Mouse (Mus musculus): ENCODE measurements at regions not wholly inside any gene's neighbourhood (a gene's known extent, or its start where the extent isn't known, plus 50 kb on each side); places are given as distances from the start of the nearest gene placed in this dataset.

- 40% methylated on average over 3 of the region's 3 CpGs for WGBS
- Histone ChIP-seq H3K4me3 (replicated peaks; ENCODE audit: control insufficient read depth, low read depth, low read length) (no peak overlapping the region), H3K27ac (ENCODE audit: control insufficient read depth, insufficient read depth, low read depth, low read length, poor library complexity) (no peak overlapping the region), H3K4me1 (ENCODE audit: control insufficient read depth, insufficient read depth, low read length) (no peaks in the 10 kb centered on the region)
- no peak for TF ChIP-seq POLR2A (IDR thresholded peaks at IDR 0.05; ENCODE audit: borderline replicate concordance, control insufficient read depth, low read depth, low read length)
- TF ChIP-seq CTCF (IDR thresholded peaks at IDR 0.05; ENCODE audit: control insufficient read depth, insufficient read depth, low read length) = no peak
Observed at GRCm38 (mm10) chr2:131666841-131667364, 104.8 kb upstream of the Adra1d start.

GRCm38 (mm10) chr2:131664575-131664974 is 102.5 kb upstream of the Adra1d start:
- no peaks in the 10 kb centered on the region for H3K4me1 ChIP-seq (ENCODE audit: control insufficient read depth, insufficient read depth, low read length)
- no peak overlapping the region for H3K27ac ChIP-seq (ENCODE audit: control insufficient read depth, insufficient read depth, low read depth, low read length, poor library complexity)
- no peak overlapping the region for H3K4me3 ChIP-seq (replicated peaks; ENCODE audit: control insufficient read depth, low read depth, low read length)
- TF ChIP-seq POLR2A (IDR thresholded peaks at IDR 0.05; ENCODE audit: borderline replicate concordance, control insufficient read depth, low read depth, low read length) (no peak), CTCF (IDR thresholded peaks at IDR 0.05; ENCODE audit: control insufficient read depth, insufficient read depth, low read length) (no peak)
- 80% methylated on average over 3 of the region's 3 CpGs for WGBS

- no peak overlapping the region for H3K27ac ChIP-seq (ENCODE audit: control insufficient read depth, insufficient read depth, low read depth, low read length, poor library complexity)
- H3K4me1 ChIP-seq (ENCODE audit: control insufficient read depth, insufficient read depth, low read length) = no peaks in the 10 kb centered on the region
- WGBS = 76% methylated on average over 8 of the region's 8 CpGs
- TF ChIP-seq CTCF (IDR thresholded peaks at IDR 0.05; ENCODE audit: control insufficient read depth, insufficient read depth, low read length) = no peak
- TF ChIP-seq POLR2A (IDR thresholded peaks at IDR 0.05; ENCODE audit: borderline replicate concordance, control insufficient read depth, low read depth, low read length) = no peak
- H3K4me3 ChIP-seq (replicated peaks; ENCODE audit: control insufficient read depth, low read depth, low read length) = no peak overlapping the region
Observed at GRCm38 (mm10) chr2:131663199-131663809, 101.2 kb upstream of the Adra1d start.

GRCm38 (mm10) chr2:131652197-131652596 is 90.1 kb upstream of the Adra1d start:
- Histone ChIP-seq H3K27ac (ENCODE audit: control insufficient read depth, insufficient read depth, low read depth, low read length, poor library complexity) (no peak overlapping the region), H3K4me3 (replicated peaks; ENCODE audit: control insufficient read depth, low read depth, low read length) (no peak overlapping the region), H3K4me1 (ENCODE audit: control insufficient read depth, insufficient read depth, low read length) (no peaks in the 10 kb centered on the region)
- TF ChIP-seq POLR2A (IDR thresholded peaks at IDR 0.05; ENCODE audit: borderline replicate concordance, control insufficient read depth, low read depth, low read length) (no peak), CTCF (IDR thresholded peaks at IDR 0.05; ENCODE audit: control insufficient read depth, insufficient read depth, low read length) (no peak)
- WGBS = 61% methylated on average over 5 of the region's 5 CpGs

- Histone ChIP-seq H3K4me3 (replicated peaks; ENCODE audit: control insufficient read depth, low read depth, low read length) (no peak overlapping the region), H3K27ac (ENCODE audit: control insufficient read depth, insufficient read depth, low read depth, low read length, poor library complexity) (no peak overlapping the region), H3K4me1 (ENCODE audit: control insufficient read depth, insufficient read depth, low read length) (no peaks in the 10 kb centered on the region)
- 69% methylated on average over 9 of the region's 9 CpGs for WGBS
- TF ChIP-seq POLR2A (IDR thresholded peaks at IDR 0.05; ENCODE audit: borderline replicate concordance, control insufficient read depth, low read depth, low read length) (no peak), CTCF (IDR thresholded peaks at IDR 0.05; ENCODE audit: control insufficient read depth, insufficient read depth, low read length) (no peak)
Observed at GRCm38 (mm10) chr2:131650611-131651153, 88.6 kb upstream of the Adra1d start.

- H3K4me1 ChIP-seq (ENCODE audit: control insufficient read depth, insufficient read depth, low read length) = no peaks in the 10 kb centered on the region
- WGBS = 56% methylated on average over 2 of the region's 2 CpGs
- TF ChIP-seq POLR2A (IDR thresholded peaks at IDR 0.05; ENCODE audit: borderline replicate concordance, control insufficient read depth, low read depth, low read length) (no peak), CTCF (IDR thresholded peaks at IDR 0.05; ENCODE audit: control insufficient read depth, insufficient read depth, low read length) (no peak)
- H3K4me3 ChIP-seq (replicated peaks; ENCODE audit: control insufficient read depth, low read depth, low read length) = no peak overlapping the region
- H3K27ac ChIP-seq (ENCODE audit: control insufficient read depth, insufficient read depth, low read depth, low read length, poor library complexity) = no peak overlapping the region
Observed at GRCm38 (mm10) chr2:131644166-131644858, 82.2 kb upstream of the Adra1d start.

GRCm38 (mm10) chr2:131642456-131642855 is 80.4 kb upstream of the Adra1d start:
- H3K4me3 ChIP-seq (replicated peaks; ENCODE audit: control insufficient read depth, low read depth, low read length) = no peak overlapping the region
- 80% methylated on average over 3 of the region's 3 CpGs for WGBS
- H3K4me1 ChIP-seq (ENCODE audit: control insufficient read depth, insufficient read depth, low read length) = no peaks in the 10 kb centered on the region
- H3K27ac ChIP-seq (ENCODE audit: control insufficient read depth, insufficient read depth, low read depth, low read length, poor library complexity) = no peak overlapping the region
- no peak for TF ChIP-seq CTCF (IDR thresholded peaks at IDR 0.05; ENCODE audit: control insufficient read depth, insufficient read depth, low read length)
- no peak for TF ChIP-seq POLR2A (IDR thresholded peaks at IDR 0.05; ENCODE audit: borderline replicate concordance, control insufficient read depth, low read depth, low read length)

GRCm38 (mm10) chr2:131638996-131639605 is 77.0 kb upstream of the Adra1d start:
- no peak for TF ChIP-seq POLR2A (IDR thresholded peaks at IDR 0.05; ENCODE audit: borderline replicate concordance, control insufficient read depth, low read depth, low read length)
- TF ChIP-seq CTCF (IDR thresholded peaks at IDR 0.05; ENCODE audit: control insufficient read depth, insufficient read depth, low read length) = no peak
- Histone ChIP-seq H3K27ac (ENCODE audit: control insufficient read depth, insufficient read depth, low read depth, low read length, poor library complexity) (no peak overlapping the region), H3K4me1 (ENCODE audit: control insufficient read depth, insufficient read depth, low read length) (no peaks in the 10 kb centered on the region), H3K4me3 (replicated peaks; ENCODE audit: control insufficient read depth, low read depth, low read length) (no peak overlapping the region)
- WGBS = 85% methylated on average over 3 of the region's 3 CpGs
